Mouse (Mus musculus) myocyte (in vitro differentiated cells): Measurements from ENCODE around the gene Fam214b.

Source experiments
- CEBPB ChIP-seq: IDR thresholded peaks from 2 replicates; pipeline ENCODE4 v1.6.1; 2011; ENCODE audit warnings: mild to moderate bottlenecking, moderate library complexity; ENCODE audit not compliant: poor library complexity, insufficient read depth, severe bottlenecking
- MAX ChIP-seq: IDR thresholded peaks from one replicate; pipeline ENCODE4 v1.6.1; 2011; ENCODE audit warnings: low read depth, mild to moderate bottlenecking, control low read depth
- MYOD1 ChIP-seq, 3 experiments: IDR thresholded peaks; one replicate each; pipeline ENCODE4 v1.6.1; 2011; ENCODE audit warnings: control low read depth in 2 of 3, low read depth in 2 of 3, mild to moderate bottlenecking in 2 of 3, moderate library complexity in 1 of 3; ENCODE audit not compliant: insufficient read length in 2 of 3, control insufficient read depth in 1 of 3
- POLR2A ChIP-seq: IDR thresholded peaks from one replicate; pipeline ENCODE4 v1.6.1; 2011; ENCODE audit warnings: low read depth, mild to moderate bottlenecking, control low read depth, moderate library complexity; ENCODE audit not compliant: insufficient read length
- SRF ChIP-seq: IDR thresholded peaks from one replicate; pipeline ENCODE4 v1.6.1; 2011; ENCODE audit warnings: low read depth; ENCODE audit not compliant: control insufficient read depth, insufficient read length
- TCF12 ChIP-seq: IDR thresholded peaks from one replicate; pipeline ENCODE4 v1.6.1; 2011; ENCODE audit warnings: mild to moderate bottlenecking, control low read depth; ENCODE audit not compliant: poor library complexity, insufficient read depth, severe bottlenecking
- USF1 ChIP-seq: IDR thresholded peaks from one replicate; pipeline ENCODE4 v1.6.1; 2011; ENCODE audit warnings: low read depth, mild to moderate bottlenecking, control low read depth, moderate library complexity

DNA sequence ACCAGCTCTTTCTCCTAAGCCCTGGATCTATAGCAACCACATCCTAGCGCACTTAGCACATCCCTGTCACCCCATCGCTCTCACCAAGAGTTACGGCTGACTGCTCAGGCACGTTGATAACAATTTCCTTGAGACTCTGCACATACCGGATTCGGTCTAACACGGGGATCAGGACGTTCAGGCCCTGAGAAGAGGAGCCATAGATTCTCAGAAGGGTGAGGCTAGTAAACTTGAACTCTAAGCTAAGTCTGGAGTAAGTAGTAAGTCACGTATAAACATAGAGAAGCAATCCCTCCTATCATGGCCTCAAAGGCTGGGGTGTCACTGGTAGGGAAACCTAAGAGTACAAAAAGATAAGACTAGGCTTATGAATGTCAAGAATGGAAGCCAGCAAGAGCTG lies 15.7 kb downstream of the Fam214b start:
- TF ChIP-seq TCF12 (no peak), CEBPB (no peak), POLR2A (no peak), MAX (no peak), SRF (no peak), USF1 (no peak), MYOD1 (IDR thresholded peaks at IDR 0.05; ENCODE audit: control insufficient read depth in 1 of 3, insufficient read length in 2 of 3, low read depth in 2 of 3) (no peak)
